Mouse (Mus musculus): ENCODE results near the gene Cntnap5a. TPM values are rescaled to one million over a fixed set of nuclear protein-coding genes. Genes with fewer than 3 reads are reported as not detected.
A peak's percentile ranks its signal among the peaks of the same experiment; 100 is the strongest.

Cntnap5a gene
- polyA plus RNA-seq, 1 experiment from 2014 or later, result 0.03 TPM

DNA sequence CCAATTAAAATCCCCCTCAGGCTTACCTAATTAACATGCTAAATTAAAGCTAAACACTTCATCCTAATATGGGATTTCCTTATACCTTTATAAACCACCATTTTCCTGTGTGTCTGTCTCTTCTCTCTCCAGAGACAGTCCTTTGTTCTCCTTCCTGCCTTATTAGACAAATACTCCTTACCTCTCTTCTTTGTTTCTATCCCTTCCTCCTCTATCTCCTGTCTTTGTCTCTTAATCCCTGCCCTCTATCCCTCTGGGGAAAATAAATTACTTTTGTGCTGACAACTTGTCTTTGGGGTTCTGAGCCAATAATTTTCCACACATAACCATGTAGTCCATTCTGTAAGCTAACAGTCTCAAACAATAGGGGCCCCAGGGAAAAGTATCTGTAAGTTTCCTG is 556.0 kb downstream of the Cntnap5a start:
- H3K9ac ChIP-seq (ENCODE audit: low read length), result no peak overlapping the region
- H3K27ac ChIP-seq (ENCODE audit: low read depth, low read length), result no peak overlapping the region
- H3K36me3 ChIP-seq (ENCODE audit: control insufficient read depth, insufficient read depth, low read length), result no peaks in the 10 kb centered on the region
- no peak overlapping the region for H3K4me2 ChIP-seq (ENCODE audit: low read depth, low read length, severe bottlenecking)
- H3K4me1 ChIP-seq (replicated peaks; ENCODE audit: control insufficient read depth, insufficient read depth, low read length), result no peaks in the 10 kb centered on the region
- no peaks in the 10 kb centered on the region for H3K27me3 ChIP-seq (ENCODE audit: control insufficient read depth, insufficient read depth, low read length)
- DNase-seq (ENCODE audit: low spot score) (no peak), ATAC-seq (replicated peaks; ENCODE audit: low FRiP score) (no peak)
- H3K9me3 ChIP-seq (ENCODE audit: control insufficient read depth, low read length), result no peaks in the 10 kb centered on the region
- H3K4me3 ChIP-seq (ENCODE audit: low read depth, low read length), result no peak overlapping the region

DNA sequence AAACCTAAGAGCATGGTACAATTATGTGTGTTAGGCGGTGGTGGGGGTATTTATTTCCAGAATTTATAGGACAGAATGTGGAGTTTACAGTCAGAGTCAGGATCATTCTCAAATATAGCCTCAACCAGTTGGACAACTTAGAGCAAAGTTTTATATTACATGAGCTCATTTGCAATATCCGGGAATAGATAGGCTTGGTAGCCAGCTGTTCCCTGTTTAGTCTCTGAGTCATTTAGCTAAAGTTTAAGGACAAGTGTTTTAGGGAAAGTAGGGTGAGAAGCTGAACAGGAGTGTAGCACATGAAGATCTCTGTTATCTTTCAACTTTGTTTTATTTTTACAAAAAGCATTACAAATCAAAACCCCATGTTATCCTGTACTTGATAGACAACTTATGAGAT is 559.3 kb downstream of the Cntnap5a start:
- Histone ChIP-seq H3K9ac (ENCODE audit: low read length) (no peak overlapping the region), H3K4me2 (ENCODE audit: low read depth, low read length, severe bottlenecking) (no peak overlapping the region), H3K27me3 (ENCODE audit: control insufficient read depth, insufficient read depth, low read length) (no peaks in the 10 kb centered on the region), H3K36me3 (ENCODE audit: control insufficient read depth, insufficient read depth, low read length) (no peaks in the 10 kb centered on the region), H3K4me3 (ENCODE audit: low read depth, low read length) (no peak overlapping the region), H3K4me1 (replicated peaks; ENCODE audit: control insufficient read depth, insufficient read depth, low read length) (no peaks in the 10 kb centered on the region), H3K9me3 (ENCODE audit: control insufficient read depth, low read length) (no peaks in the 10 kb centered on the region), H3K27ac (ENCODE audit: low read depth, low read length) (no peak overlapping the region)
- DNase-seq (ENCODE audit: low spot score) (no peak), ATAC-seq (replicated peaks; ENCODE audit: low FRiP score) (no peak)
- 86% methylated on average over 2 of the region's 2 CpGs for WGBS

DNA sequence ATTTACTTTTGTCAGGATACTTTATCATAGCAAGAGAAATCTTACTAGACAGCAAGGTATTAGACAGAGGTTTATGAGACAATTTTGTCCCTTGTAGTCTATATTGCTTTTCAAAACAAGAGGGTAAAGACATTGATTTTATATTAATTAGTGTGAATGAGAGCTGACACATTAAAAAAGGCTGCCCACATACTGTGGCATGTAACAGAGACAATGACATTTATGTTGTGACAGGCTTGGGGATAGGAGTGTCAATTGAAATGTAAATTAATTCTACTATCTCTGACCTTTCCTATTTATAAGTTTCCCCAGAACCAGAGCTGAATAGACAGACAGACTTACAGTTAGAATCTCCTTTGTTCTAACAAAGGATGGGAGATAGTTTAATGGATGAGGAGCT is 596.6 kb downstream of the Cntnap5a start:
- H3K4me1 ChIP-seq (replicated peaks; ENCODE audit: control insufficient read depth, insufficient read depth, low read length), result no peaks in the 10 kb centered on the region
- H3K4me2 ChIP-seq (ENCODE audit: low read depth, low read length, severe bottlenecking), result no peak overlapping the region
- no peaks in the 10 kb centered on the region for H3K36me3 ChIP-seq (ENCODE audit: control insufficient read depth, insufficient read depth, low read length)
- ATAC-seq (replicated peaks; ENCODE audit: low FRiP score), result no peak
- H3K9me3 ChIP-seq (ENCODE audit: control insufficient read depth, low read length), result no peaks in the 10 kb centered on the region
- no peak for DNase-seq (ENCODE audit: low spot score)
- H3K4me3 ChIP-seq (ENCODE audit: low read depth, low read length), result no peak overlapping the region
- H3K27me3 ChIP-seq (ENCODE audit: control insufficient read depth, insufficient read depth, low read length), result no peaks in the 10 kb centered on the region
- no peak overlapping the region for H3K27ac ChIP-seq (ENCODE audit: low read depth, low read length)
- H3K9ac ChIP-seq (ENCODE audit: low read length), result no peak overlapping the region

DNA sequence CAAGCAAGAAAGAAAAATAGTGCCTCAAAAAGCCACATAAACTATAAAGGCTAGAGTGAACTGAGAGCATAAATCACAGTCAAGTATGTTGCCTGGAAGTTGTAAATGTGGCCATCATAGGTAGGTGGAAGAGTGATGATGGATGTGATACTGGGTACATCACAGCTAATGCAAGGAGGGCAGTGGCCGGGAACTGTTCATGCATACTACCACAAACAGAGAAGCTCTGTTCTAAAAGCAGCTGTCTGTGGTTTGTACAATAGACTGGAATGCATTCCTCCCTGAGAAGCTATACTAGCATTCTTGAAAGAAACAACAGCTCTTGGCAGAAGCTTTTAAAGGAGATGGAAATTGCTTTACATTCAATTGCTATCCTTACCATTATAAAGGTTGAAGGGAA is 599.4 kb downstream of the Cntnap5a start:
- WGBS, result 58% methylated on average over 1 of the region's 1 CpGs
- H3K4me3 ChIP-seq (ENCODE audit: low read depth, low read length), result no peak overlapping the region
- H3K9me3 ChIP-seq (ENCODE audit: control insufficient read depth, low read length), result no peaks in the 10 kb centered on the region
- H3K9ac ChIP-seq (ENCODE audit: low read length), result no peak overlapping the region
- DNase-seq (ENCODE audit: low spot score), result no peak
- no peaks in the 10 kb centered on the region for H3K27me3 ChIP-seq (ENCODE audit: control insufficient read depth, insufficient read depth, low read length)
- no peak for ATAC-seq (replicated peaks; ENCODE audit: low FRiP score)
- no peak overlapping the region for H3K4me2 ChIP-seq (ENCODE audit: low read depth, low read length, severe bottlenecking)
- H3K36me3 ChIP-seq (ENCODE audit: control insufficient read depth, insufficient read depth, low read length), result no peaks in the 10 kb centered on the region
- H3K27ac ChIP-seq (ENCODE audit: low read depth, low read length), result no peak overlapping the region
- H3K4me1 ChIP-seq (replicated peaks; ENCODE audit: control insufficient read depth, insufficient read depth, low read length), result no peaks in the 10 kb centered on the region

DNA sequence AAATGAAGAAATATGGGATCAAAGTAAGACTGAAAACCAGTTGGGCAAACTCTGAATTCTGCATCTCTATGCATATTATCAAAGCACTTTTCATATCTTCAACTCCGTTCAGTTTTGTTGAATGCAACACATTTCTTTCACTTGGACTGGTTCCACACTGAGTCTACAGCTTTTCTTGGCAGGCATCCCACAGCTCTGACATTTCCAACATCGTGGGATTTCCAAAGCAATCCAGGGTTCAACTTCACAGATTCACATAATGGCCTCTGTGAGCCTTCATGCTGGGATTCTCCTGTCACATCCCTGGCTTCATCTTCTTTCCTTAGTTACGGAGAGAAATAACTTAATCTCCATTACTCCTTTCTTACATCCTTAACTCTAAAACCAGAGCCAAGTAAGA is 622.0 kb downstream of the Cntnap5a start:
- Histone ChIP-seq H3K4me2 (ENCODE audit: low read depth, low read length, severe bottlenecking) (no peak overlapping the region), H3K9ac (ENCODE audit: low read length) (no peak overlapping the region), H3K9me3 (ENCODE audit: control insufficient read depth, low read length) (no peaks in the 10 kb centered on the region), H3K27me3 (ENCODE audit: control insufficient read depth, insufficient read depth, low read length) (no peaks in the 10 kb centered on the region), H3K4me1 (replicated peaks; ENCODE audit: control insufficient read depth, insufficient read depth, low read length) (no peaks in the 10 kb centered on the region), H3K27ac (ENCODE audit: low read depth, low read length) (no peak overlapping the region), H3K36me3 (ENCODE audit: control insufficient read depth, insufficient read depth, low read length) (no peaks in the 10 kb centered on the region), H3K4me3 (ENCODE audit: low read depth, low read length) (no peak overlapping the region)
- ATAC-seq (replicated peaks; ENCODE audit: low FRiP score), result no peak
- WGBS, result 80% methylated on average over 3 of the region's 3 CpGs
- no peak for DNase-seq (ENCODE audit: low spot score)

DNA sequence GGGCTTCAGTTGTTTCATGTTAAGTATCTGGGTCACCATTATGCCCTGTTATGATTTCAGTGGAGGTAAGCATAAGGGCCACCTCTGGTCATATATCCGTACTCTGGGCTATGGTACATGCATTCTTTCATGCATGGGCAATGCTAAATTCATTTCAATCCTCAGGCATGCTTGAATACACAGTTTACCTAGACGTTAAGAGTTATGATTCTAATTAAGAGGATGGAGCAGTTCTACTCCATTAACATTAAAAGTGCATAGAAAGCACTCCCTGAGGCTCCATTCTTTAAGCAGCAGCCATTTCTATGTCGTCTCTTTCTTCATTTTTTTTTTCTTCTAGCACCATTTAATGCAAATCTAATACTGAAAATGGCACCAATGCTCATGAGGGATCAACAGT is 627.0 kb downstream of the Cntnap5a start:
- no peaks in the 10 kb centered on the region for H3K36me3 ChIP-seq (ENCODE audit: control insufficient read depth, insufficient read depth, low read length)
- DNase-seq (ENCODE audit: low spot score), result no peak
- WGBS, result 75% methylated on average over 3 of the region's 3 CpGs

DNA sequence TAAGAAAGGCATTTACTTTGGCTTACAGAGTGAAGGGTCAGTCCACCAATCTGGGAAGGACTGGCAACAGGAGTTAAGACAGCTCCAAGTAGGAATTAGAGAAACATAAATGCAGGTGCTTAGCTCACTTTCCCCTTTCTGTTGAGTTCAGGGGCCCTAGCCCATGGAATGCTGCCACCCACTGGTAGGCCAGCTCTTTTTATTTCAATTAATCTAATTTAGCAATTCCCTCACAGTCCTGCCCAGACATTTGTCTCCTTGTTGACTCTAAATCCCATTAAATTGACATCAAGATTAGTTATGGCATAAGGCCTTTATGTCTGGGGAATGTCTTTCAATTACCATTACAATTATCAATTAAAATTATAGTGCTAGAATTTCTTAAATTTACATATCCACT is 628.7 kb downstream of the Cntnap5a start:
- Histone ChIP-seq H3K4me2 (ENCODE audit: low read depth, low read length, severe bottlenecking) (no peak overlapping the region), H3K4me3 (ENCODE audit: low read depth, low read length) (no peak overlapping the region), H3K27me3 (ENCODE audit: control insufficient read depth, insufficient read depth, low read length) (no peaks in the 10 kb centered on the region), H3K27ac (ENCODE audit: low read depth, low read length) (no peak overlapping the region), H3K9ac (ENCODE audit: low read length) (no peak overlapping the region), H3K36me3 (ENCODE audit: control insufficient read depth, insufficient read depth, low read length) (no peaks in the 10 kb centered on the region), H3K9me3 (ENCODE audit: control insufficient read depth, low read length) (no peaks in the 10 kb centered on the region), H3K4me1 (replicated peaks; ENCODE audit: control insufficient read depth, insufficient read depth, low read length) (no peaks in the 10 kb centered on the region)
- DNase-seq (ENCODE audit: low spot score) (peak; percentile 53), ATAC-seq (replicated peaks; ENCODE audit: low FRiP score) (0 out of 2 replicates have a peak, but pooled peaks have one; percentile 51)

More for the DNA sequence above, 627.0 kb downstream of the Cntnap5a start:
- H3K9ac ChIP-seq (ENCODE audit: low read length), result no peak overlapping the region
- no peaks in the 10 kb centered on the region for H3K4me1 ChIP-seq (replicated peaks; ENCODE audit: control insufficient read depth, insufficient read depth, low read length)
- no peak overlapping the region for H3K27ac ChIP-seq (ENCODE audit: low read depth, low read length)
- H3K9me3 ChIP-seq (ENCODE audit: control insufficient read depth, low read length), result no peaks in the 10 kb centered on the region
- H3K4me3 ChIP-seq (ENCODE audit: low read depth, low read length), result no peak overlapping the region
- no peak for ATAC-seq (replicated peaks; ENCODE audit: low FRiP score)
- no peak overlapping the region for H3K4me2 ChIP-seq (ENCODE audit: low read depth, low read length, severe bottlenecking)
- no peaks in the 10 kb centered on the region for H3K27me3 ChIP-seq (ENCODE audit: control insufficient read depth, insufficient read depth, low read length)

DNA sequence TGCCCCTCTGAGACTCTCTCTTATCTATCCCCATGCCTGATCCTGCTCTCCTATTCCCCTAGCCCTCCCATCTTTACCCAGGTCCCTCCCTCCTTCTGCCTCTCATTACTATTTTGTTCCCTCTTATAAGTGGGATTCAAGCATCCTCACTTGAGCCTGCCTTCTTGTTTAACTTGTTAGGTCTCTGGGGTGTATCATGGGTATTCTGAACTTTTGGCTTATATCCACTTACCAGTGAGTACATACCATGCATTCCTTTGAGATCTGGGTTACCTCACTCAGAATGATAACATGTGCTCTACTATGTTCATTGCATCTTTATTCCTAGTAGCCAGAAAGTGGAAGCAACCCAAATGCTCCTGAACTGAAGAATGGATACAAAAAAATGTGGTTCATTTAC is 639.9 kb downstream of the Cntnap5a start:
- no peaks in the 10 kb centered on the region for H3K9me3 ChIP-seq (ENCODE audit: control insufficient read depth, low read length)
- H3K36me3 ChIP-seq (ENCODE audit: control insufficient read depth, insufficient read depth, low read length), result no peaks in the 10 kb centered on the region
- H3K4me3 ChIP-seq (ENCODE audit: low read depth, low read length), result no peak overlapping the region
- H3K9ac ChIP-seq (ENCODE audit: low read length), result no peak overlapping the region
- no peak for DNase-seq (ENCODE audit: low spot score)
- no peaks in the 10 kb centered on the region for H3K27me3 ChIP-seq (ENCODE audit: control insufficient read depth, insufficient read depth, low read length)
- ATAC-seq (replicated peaks; ENCODE audit: low FRiP score), result no peak
- H3K27ac ChIP-seq (ENCODE audit: low read depth, low read length), result no peak overlapping the region
- H3K4me1 ChIP-seq (replicated peaks; ENCODE audit: control insufficient read depth, insufficient read depth, low read length), result no peaks in the 10 kb centered on the region
- no peak overlapping the region for H3K4me2 ChIP-seq (ENCODE audit: low read depth, low read length, severe bottlenecking)

DNA sequence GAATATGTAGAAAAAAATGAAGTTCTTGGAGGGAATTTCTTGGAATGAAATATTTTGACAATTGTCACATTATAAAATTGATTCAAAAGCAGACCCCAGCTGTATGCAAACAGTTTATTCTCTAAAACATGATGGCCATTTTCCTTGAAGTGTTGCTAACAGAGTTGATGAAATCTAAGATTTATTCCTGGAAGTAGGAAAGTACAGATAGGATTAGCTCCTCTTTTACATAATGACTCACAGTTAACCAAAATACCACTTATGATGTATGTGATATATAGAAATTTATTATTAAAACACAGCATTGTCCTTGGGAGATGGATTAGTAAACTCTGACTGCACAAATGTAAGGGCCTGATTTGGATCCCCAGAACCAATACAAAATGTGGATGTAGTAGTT is 669.1 kb downstream of the Cntnap5a start:
- H3K27ac ChIP-seq (ENCODE audit: low read depth, low read length), result no peak overlapping the region
- H3K36me3 ChIP-seq (ENCODE audit: control insufficient read depth, insufficient read depth, low read length), result no peaks in the 10 kb centered on the region
- H3K4me2 ChIP-seq (ENCODE audit: low read depth, low read length, severe bottlenecking), result no peak overlapping the region
- no peak overlapping the region for H3K4me3 ChIP-seq (ENCODE audit: low read depth, low read length)
- no peaks in the 10 kb centered on the region for H3K9me3 ChIP-seq (ENCODE audit: control insufficient read depth, low read length)
- no peaks in the 10 kb centered on the region for H3K27me3 ChIP-seq (ENCODE audit: control insufficient read depth, insufficient read depth, low read length)
- H3K4me1 ChIP-seq (replicated peaks; ENCODE audit: control insufficient read depth, insufficient read depth, low read length), result no peaks in the 10 kb centered on the region
- ATAC-seq (replicated peaks; ENCODE audit: low FRiP score), result no peak
- no peak for DNase-seq (ENCODE audit: low spot score)
- H3K9ac ChIP-seq (ENCODE audit: low read length), result no peak overlapping the region

Data from forebrain, embryonic 11.5 days (tissue).